Mouse (Mus musculus): ENCODE results near the gene Gls2. TPM values are rescaled to one million over a fixed set of nuclear protein-coding genes. Genes with fewer than 3 reads are reported as not detected.
A peak's percentile ranks its signal among the peaks of the same experiment; 100 is the strongest.

Gene Gls2
- polyA plus RNA-seq, 1 experiment from 2014 or later = 2.5 TPM

- ATAC-seq (ENCODE audit: insufficient number of reproducible peaks, low FRiP score, low TSS enrichment, low read depth) = no peak
- Histone ChIP-seq H3K4me3 (replicated peaks) (peak overlapping the region; percentile 83), H3K9me3 (replicated peaks) (no peaks in the 10 kb centered on the region), H3K9ac (peak overlapping the region; percentile 73), H3K27ac (replicated peaks) (peak overlapping the region; percentile 97), H3K27me3 (no peaks in the 10 kb centered on the region), H3K4me2 (replicated peaks) (peak overlapping the region; percentile 64), H3K4me1 (peaks cover 29% of the 10 kb centered on the region), H3K36me3 (no peaks in the 10 kb centered on the region)
- WGBS = under 1% methylated on average over 14 of the region's 14 CpGs
Observed at GRCm38 (mm10) chr10:128232420-128232985, 38.2 kb downstream of the Gls2 start.

DNA sequence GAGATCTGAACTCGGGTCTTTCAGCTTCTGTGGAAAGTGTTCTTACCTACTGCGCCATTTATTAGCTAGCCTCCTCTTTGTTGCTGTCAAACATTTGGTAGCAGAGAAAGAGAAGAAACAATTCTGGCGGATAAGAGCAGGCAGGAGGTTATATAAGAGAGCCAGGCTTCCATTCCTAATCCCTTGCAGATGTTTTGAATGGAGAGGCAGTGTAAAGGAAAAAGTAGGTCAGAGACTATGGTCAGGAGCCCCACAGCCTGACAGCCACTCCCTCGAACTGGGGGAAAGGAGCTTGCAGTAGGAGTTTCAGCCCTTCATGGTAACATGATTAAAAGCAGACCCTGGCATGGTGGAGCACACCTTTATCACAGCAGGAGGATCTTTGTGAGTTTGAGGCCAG is 42.1 kb downstream of the Gls2 start:
- H3K27ac ChIP-seq (replicated peaks) = peak overlapping the region; percentile 52; the same call in 1 of the 2 replicates
- H3K27me3 ChIP-seq = no peaks in the 10 kb centered on the region
- no peak overlapping the region for H3K9ac ChIP-seq
- no peaks in the 10 kb centered on the region for H3K9me3 ChIP-seq (replicated peaks)
- no peak overlapping the region for H3K4me2 ChIP-seq (replicated peaks)
- no peak overlapping the region for H3K4me3 ChIP-seq (replicated peaks)
- WGBS = 40% methylated on average over 4 of the region's 4 CpGs
- H3K4me1 ChIP-seq = peaks cover 21% of the 10 kb centered on the region
- H3K36me3 ChIP-seq = peaks cover 14% of the 10 kb centered on the region
- ATAC-seq (ENCODE audit: insufficient number of reproducible peaks, low FRiP score, low TSS enrichment, low read depth) = no peak

DNA sequence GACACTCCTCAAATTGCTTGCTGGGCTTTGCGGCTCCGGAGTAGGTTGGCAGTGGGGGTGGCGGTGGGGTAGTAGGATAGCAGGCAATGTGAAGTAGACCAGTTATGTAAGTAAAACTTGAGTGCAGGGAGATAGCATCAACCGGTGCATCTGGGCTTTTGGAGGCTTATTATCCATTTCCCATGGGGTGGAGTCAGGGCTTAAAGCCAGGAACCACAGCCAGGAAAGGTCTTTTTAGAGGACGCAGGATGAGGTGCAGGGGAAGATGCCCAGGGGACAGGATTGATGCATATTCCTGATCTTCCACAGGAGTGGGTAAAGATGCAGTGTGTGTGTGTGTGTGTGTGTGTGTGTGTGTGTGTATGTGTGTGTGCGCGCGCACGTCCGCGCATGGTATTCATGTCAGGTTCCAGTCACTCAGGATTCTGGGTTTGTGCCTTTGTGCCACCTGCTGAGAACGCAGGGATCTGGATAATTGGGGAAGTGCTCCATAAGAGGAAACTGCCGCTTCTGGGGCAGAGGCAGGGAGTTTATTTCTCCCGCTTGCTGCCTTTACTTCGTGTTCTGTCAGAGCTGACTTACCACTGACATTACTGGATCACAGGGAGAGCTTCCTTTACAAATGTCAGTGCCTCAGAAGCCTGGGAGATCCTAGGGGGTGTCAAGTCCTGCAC is 43.7 kb downstream of the Gls2 start:
- Histone ChIP-seq H3K27me3 (no peaks in the 10 kb centered on the region), H3K4me1 (peaks cover 15% of the 10 kb centered on the region), H3K36me3 (peaks cover 29% of the 10 kb centered on the region), H3K9me3 (replicated peaks) (no peaks in the 10 kb centered on the region), H3K4me2 (replicated peaks) (no peak overlapping the region), H3K9ac (no peak overlapping the region), H3K27ac (replicated peaks) (no peak overlapping the region; the same call in 1 of the 2 replicates), H3K4me3 (replicated peaks) (no peak overlapping the region)
- no peak for ATAC-seq (ENCODE audit: insufficient number of reproducible peaks, low FRiP score, low TSS enrichment, low read depth)
- 61% methylated on average over 15 of the region's 15 CpGs for whole genome bisulfite sequencing

- WGBS = 89% methylated on average over 4 of the region's 4 CpGs
- H3K36me3 ChIP-seq = peaks cover 40% of the 10 kb centered on the region
Observed at GRCm38 (mm10) chr10:128239140-128239539, 44.9 kb downstream of the Gls2 start.

DNA sequence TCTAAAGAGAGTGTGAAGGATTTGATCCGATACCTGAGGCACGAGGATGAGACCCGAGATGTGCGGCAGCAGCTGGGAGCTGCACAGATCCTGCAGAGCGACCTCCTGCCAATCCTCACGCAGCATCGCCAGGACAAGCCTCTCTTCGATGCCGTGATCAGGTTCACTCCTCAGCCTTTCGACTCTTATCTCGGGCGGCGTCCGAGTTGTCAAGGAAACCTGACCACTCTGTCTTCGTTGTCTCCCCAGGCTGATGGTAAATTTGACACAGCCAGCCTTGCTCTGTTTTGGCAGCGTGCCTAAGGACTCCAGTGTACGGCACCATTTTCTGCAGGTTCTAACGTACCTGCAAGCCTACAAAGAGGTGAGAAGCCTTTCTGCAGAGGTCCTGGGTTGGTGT is 45.9 kb downstream of the Gls2 start:
- Histone ChIP-seq H3K27ac (replicated peaks) (no peak overlapping the region), H3K36me3 (peaks cover 50% of the 10 kb centered on the region), H3K27me3 (no peaks in the 10 kb centered on the region), H3K9me3 (replicated peaks) (no peaks in the 10 kb centered on the region), H3K4me1 (peaks cover 15% of the 10 kb centered on the region), H3K4me3 (replicated peaks) (no peak overlapping the region), H3K9ac (no peak overlapping the region), H3K4me2 (replicated peaks) (no peak overlapping the region)
- no peak for ATAC-seq (ENCODE audit: insufficient number of reproducible peaks, low FRiP score, low TSS enrichment, low read depth)
- WGBS = 85% methylated on average over 18 of the region's 18 CpGs

More at GRCm38 (mm10) chr10:128239140-128239539, 44.9 kb downstream of the Gls2 start:
- Histone ChIP-seq H3K9ac (no peak overlapping the region), H3K27me3 (no peaks in the 10 kb centered on the region), H3K27ac (replicated peaks) (no peak overlapping the region), H3K4me1 (peaks cover 15% of the 10 kb centered on the region), H3K9me3 (replicated peaks) (no peaks in the 10 kb centered on the region), H3K4me3 (replicated peaks) (no peak overlapping the region), H3K4me2 (replicated peaks) (no peak overlapping the region)
- no peak for ATAC-seq (ENCODE audit: insufficient number of reproducible peaks, low FRiP score, low TSS enrichment, low read depth)

DNA sequence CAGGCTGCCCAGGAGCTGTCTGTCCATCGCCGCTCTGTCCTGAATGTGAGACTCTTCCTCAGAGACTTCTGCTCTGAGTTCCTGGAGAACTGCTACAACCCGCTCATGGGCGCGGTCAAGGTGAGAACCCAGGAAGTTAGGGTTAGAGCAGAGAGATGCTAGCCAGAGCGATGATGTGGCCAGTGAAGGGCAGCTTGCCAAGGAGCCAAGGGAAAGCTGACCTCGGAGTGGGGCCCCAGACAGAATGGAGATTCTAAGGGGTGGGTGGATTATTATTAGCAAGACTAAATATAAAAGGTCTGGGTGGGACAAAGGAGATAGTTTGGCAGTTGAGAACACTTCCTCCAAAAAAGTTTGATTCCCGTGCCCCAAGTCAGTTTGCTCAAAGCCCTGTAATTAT is 49.0 kb downstream of the Gls2 start:
- no peak overlapping the region for H3K9ac ChIP-seq
- H3K27me3 ChIP-seq = no peaks in the 10 kb centered on the region
- H3K4me1 ChIP-seq = no peaks in the 10 kb centered on the region
- H3K4me2 ChIP-seq (replicated peaks) = no peak overlapping the region
- no peak overlapping the region for H3K4me3 ChIP-seq (replicated peaks)
- 85% methylated on average over 8 of the region's 8 CpGs for WGBS
- peaks cover 78% of the 10 kb centered on the region for H3K36me3 ChIP-seq
- no peak for ATAC-seq (ENCODE audit: insufficient number of reproducible peaks, low FRiP score, low TSS enrichment, low read depth)
- 0 out of 2 replicates have a peak overlapping the region, but pooled peaks have one; percentile 7 for H3K27ac ChIP-seq (replicated peaks)
- no peaks in the 10 kb centered on the region for H3K9me3 ChIP-seq (replicated peaks)

- Histone ChIP-seq H3K4me2 (replicated peaks) (no peak overlapping the region), H3K4me1 (no peaks in the 10 kb centered on the region), H3K36me3 (peaks cover 85% of the 10 kb centered on the region), H3K27ac (replicated peaks) (no peak overlapping the region), H3K4me3 (replicated peaks) (no peak overlapping the region), H3K27me3 (no peaks in the 10 kb centered on the region), H3K9ac (no peak overlapping the region), H3K9me3 (replicated peaks) (no peaks in the 10 kb centered on the region)
- no peak for ATAC-seq (ENCODE audit: insufficient number of reproducible peaks, low FRiP score, low TSS enrichment, low read depth)
- 93% methylated on average over 15 of the region's 15 CpGs for WGBS
Observed at GRCm38 (mm10) chr10:128244121-128244520, 49.9 kb downstream of the Gls2 start.

DNA sequence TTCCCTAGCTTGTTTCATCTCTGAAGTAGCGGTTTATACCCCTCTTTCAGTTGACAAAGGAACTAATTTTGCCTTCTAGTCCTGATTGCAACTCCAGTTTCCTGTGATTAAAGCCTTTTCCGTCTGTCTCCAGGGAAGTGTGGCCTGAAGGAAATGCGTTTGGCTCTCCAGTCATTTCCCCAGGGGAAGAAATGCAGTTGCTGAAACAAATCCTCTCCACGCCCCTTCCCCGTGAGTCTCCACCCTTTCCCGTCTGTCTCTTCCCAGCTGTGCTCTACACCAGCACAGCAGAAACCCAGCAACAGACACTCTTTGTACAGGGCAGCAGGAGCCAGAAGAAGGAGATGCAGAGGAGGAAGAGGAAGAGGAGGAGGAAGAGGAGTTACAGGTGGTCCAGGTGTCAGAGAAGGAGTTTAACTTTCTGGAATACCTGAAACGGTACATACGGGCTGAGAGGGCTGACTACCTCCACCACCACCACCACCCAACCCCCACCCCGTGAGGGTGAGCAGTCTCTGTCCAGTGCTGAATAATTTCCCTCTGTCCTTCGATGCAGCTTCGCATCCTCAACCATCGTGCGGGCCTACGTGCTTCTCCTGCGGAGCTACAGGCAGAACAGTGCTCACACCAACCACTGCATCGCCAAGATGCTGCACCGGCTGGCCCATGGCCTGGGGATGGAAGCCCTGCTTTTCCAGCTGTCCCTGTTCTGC is 52.9 kb downstream of the Gls2 start:
- Histone ChIP-seq H3K9ac (no peak overlapping the region), H3K4me3 (replicated peaks) (no peak overlapping the region), H3K36me3 (peaks cover 93% of the 10 kb centered on the region), H3K27ac (replicated peaks) (peak overlapping the region; percentile 72; the same call in 1 of the 2 replicates), H3K9me3 (replicated peaks) (no peaks in the 10 kb centered on the region), H3K4me2 (replicated peaks) (no peak overlapping the region), H3K4me1 (no peaks in the 10 kb centered on the region), H3K27me3 (no peaks in the 10 kb centered on the region)
- 61% methylated on average over 17 of the region's 17 CpGs for WGBS
- no peak for ATAC-seq (ENCODE audit: insufficient number of reproducible peaks, low FRiP score, low TSS enrichment, low read depth)

DNA sequence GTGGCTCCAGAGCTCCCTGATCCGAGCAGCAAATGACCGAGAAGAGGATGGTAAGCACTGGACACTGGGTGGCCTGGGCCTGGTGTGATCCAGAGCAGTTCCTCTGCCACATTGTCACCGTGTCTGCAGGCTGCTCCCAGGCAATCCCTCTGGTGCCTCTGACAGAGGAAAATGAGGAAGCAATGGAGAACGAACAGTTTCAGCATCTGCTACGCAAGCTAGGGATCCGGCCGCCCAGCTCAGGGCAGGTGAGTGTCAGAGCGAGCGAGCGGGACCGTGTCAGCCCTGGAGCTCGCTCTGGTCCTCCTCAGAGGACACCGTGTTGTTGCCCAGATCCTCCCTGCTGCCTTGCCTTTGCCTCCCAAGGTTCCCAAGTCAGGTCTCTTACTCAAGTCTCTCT is 56.3 kb downstream of the Gls2 start:
- Histone ChIP-seq H3K4me2 (replicated peaks) (no peak overlapping the region), H3K4me1 (no peaks in the 10 kb centered on the region), H3K27me3 (no peaks in the 10 kb centered on the region), H3K36me3 (peaks cover 76% of the 10 kb centered on the region), H3K9me3 (replicated peaks) (no peaks in the 10 kb centered on the region), H3K27ac (replicated peaks) (no peak overlapping the region), H3K9ac (no peak overlapping the region), H3K4me3 (replicated peaks) (no peak overlapping the region)
- no peak for ATAC-seq (ENCODE audit: insufficient number of reproducible peaks, low FRiP score, low TSS enrichment, low read depth)
- 91% methylated on average over 13 of the region's 13 CpGs for WGBS

DNA sequence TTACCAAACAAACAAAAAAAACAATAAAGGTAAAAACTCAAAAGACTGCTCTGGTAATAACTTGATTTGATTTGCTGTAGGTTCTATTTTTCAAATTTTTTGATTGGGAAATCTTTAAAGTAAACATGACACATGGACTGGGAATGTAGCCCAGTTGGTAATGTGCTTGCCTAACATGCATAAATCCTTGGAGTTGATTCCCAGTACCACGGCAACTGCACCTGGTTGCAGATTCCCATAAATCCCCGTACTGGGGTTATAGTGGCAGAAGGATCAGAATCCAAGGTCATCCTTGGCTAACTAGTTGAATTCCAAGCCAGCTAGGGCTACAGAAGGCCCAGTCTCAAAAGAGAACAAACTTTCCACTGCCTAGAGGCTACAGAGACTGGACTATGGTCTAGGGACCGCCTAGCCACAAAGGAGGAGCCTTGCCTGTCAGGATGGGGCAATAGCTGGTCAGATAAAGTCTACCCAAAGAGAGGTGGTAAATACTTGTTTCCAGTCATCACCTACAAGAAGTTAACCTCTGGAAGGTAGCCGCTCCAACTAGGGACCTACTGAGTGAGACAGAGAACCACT is 59.5 kb downstream of the Gls2 start, which contains the start of gene Apon:
Apon (plus strand) TSS at position 420 of the 579 bp plus-strand sequence.
- H3K9ac ChIP-seq = no peak within 1 kb of the TSS
- H3K27ac ChIP-seq (replicated peaks) = no peak within 1 kb of the TSS
- no peaks in the 10 kb centered on the region for H3K27me3 ChIP-seq
- no peak for ATAC-seq (ENCODE audit: insufficient number of reproducible peaks, low FRiP score, low TSS enrichment, low read depth)
- peaks cover 45% of the 10 kb centered on the region for H3K36me3 ChIP-seq
- no peaks in the 10 kb centered on the region for H3K4me1 ChIP-seq
- 76% methylated on average over 4 of the region's 4 CpGs for WGBS
- H3K9me3 ChIP-seq (replicated peaks) = no peaks in the 10 kb centered on the region
- H3K4me2 ChIP-seq (replicated peaks) = no peak within 1 kb of the TSS
- H3K4me3 ChIP-seq (replicated peaks) = no peak within 1 kb of the TSS

DNA sequence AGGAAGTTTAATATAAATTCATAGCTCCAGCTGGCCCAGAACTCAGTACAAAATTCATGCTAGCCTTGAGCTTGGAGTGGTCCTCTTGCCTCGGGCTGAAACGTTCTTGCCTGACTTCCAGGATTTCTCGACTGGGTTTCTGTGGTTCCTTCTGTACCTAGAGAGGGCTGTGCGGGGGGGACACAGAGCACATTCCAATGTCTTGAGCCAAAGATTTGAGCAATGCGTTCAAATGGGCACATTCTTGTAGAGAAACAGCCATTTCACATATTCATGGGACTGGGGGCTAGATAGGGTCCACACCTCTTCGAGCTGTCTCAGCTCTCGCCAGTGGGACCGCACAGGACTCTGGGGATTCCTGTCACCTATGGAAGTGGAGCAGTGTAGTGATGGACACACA is 61.7 kb downstream of the Gls2 start:
- Histone ChIP-seq H3K9me3 (replicated peaks) (no peaks in the 10 kb centered on the region), H3K4me1 (no peaks in the 10 kb centered on the region), H3K36me3 (peaks cover 24% of the 10 kb centered on the region), H3K27me3 (no peaks in the 10 kb centered on the region), H3K4me3 (replicated peaks) (no peak overlapping the region), H3K9ac (no peak overlapping the region), H3K4me2 (replicated peaks) (no peak overlapping the region), H3K27ac (replicated peaks) (no peak overlapping the region)
- 81% methylated on average over 8 of the region's 8 CpGs for WGBS
- ATAC-seq (ENCODE audit: insufficient number of reproducible peaks, low FRiP score, low TSS enrichment, low read depth) = no peak
